Mouse (Mus musculus) A20 (cell line): Measurements from ENCODE around the gene Kcng3.

Experiments
- DNase-seq: peaks from one replicate; pipeline ENCODE4 v3.0.0-alpha.2; 2011; ENCODE audit warnings: low read depth, low spot score

The Kcng3 gene

GRCm38 (mm10) chr17:83631783-83632652 lies at the start of gene Kcng3:
Kcng3 (minus strand) TSS chr17:83631895.
- no peak for DNase-seq

DNA sequence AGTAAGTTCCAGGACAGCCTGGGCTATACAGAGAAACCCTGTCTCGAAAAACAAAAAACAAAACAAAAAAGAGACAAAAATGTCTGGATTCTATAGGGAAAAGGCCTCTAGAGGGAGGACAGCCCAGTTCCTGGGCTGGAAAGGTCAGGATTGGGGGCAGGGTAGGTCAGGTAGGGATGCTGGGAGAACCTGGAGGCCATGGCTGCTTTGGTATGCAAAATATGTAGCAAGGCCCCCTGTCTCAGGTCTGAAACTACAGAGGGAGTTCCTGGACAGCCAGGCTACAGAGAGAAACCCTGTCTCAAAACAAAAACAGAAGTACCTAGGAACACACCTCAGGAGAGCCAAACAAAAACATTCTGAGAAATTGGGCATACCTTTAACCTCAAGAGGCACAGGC lies 45.7 kb upstream of the Kcng3 start:
- peak; percentile 39 for DNase-seq

GRCm38 (mm10) chr17:83672685-83673084 lies 41.0 kb upstream of the Kcng3 start:
- DNase-seq = no peak

DNA sequence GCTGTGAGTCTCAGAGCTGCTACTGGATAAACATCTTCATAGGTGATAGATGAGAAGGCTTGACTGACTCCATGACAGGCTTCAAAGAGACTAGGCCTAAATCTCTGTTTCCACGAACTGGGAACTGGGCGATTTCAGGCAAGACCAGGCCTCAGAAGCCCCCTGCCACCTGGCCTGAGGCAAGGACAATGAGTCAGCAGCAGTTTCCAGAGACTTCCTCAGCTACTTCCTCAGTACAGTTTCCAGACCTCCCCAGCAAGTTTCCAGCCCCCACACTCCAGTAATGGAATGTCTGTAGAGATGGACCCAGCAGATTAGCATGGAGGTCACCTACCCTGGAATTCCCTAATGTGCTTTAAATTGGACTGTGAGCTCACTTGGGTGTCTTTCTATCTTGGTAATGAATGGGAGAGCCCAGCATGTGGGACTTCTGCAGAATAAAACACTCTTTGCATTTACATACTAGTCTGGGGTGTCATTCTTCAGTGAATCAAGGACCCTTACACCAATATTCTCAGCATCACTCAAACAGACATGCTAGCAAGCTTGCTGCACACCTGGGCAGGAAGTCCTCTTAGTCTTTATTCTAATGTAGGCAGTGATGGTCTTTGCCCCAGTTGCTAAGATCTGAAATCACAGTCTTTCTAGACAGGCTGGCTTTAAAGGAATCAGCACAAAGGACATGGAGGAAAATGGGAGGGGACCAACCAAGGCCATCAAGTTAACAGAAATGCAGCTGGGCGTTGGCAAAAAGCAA lies 36.4 kb upstream of the Kcng3 start:
- peak; percentile 45 for DNase-seq

- peak; percentile 89 for DNase-seq
Observed at GRCm38 (mm10) chr17:83666597-83667287, 35.0 kb upstream of the Kcng3 start.

DNA sequence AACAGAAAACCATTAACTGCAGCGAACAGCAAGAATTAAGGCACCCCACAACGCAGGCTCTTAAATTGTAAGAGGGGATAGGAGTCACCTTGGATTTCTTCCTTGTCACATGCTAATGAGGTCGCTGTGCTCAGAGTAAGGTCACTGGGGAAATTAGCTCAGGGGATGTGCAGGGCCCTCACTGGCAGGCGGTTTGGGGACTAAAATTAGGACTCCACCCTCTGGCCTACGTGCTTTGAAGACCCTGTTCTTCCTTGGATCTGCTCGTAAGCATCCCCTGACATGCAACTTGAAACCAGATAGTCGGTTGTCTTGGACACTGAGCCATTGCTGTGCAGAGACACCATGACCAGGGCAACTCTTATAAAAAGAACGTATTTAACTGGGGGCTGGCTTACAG lies 33.1 kb upstream of the Kcng3 start:
- DNase-seq = no peak

- no peak for DNase-seq
Observed at GRCm38 (mm10) chr17:83658943-83659342, 27.2 kb upstream of the Kcng3 start.

DNA sequence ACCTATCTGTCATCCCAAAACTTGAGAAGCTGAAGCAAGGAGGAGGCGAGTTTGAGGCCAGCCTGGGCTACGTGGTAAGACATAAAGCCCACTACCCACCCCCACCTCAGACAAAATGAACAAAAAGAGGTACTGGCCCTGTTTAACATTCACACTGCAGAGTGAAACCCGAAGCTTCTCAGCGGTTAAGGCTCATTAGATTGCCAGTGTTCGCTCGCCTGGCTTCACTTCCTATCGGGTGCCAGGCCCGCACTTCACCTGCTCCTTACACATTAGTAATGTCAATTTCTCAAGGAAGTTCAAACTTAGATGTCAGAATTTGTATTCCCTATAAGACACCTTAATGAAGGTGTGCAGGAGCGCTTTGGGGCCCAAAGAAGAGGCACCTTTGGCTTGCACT lies 25.7 kb upstream of the Kcng3 start:
- DNase-seq = peak; percentile 73

GRCm38 (mm10) chr17:83655732-83656131 lies 24.0 kb upstream of the Kcng3 start:
- DNase-seq = no peak

GRCm38 (mm10) chr17:83654651-83655136 lies 23.0 kb upstream of the Kcng3 start:
- DNase-seq = no peak

GRCm38 (mm10) chr17:83653635-83654034 lies 21.9 kb upstream of the Kcng3 start:
- DNase-seq = no peak

- DNase-seq = no peak
Observed at GRCm38 (mm10) chr17:83650932-83651682, 19.4 kb upstream of the Kcng3 start.

GRCm38 (mm10) chr17:83649986-83650385 lies 18.3 kb upstream of the Kcng3 start:
- peak; percentile 40 for DNase-seq

- no peak for DNase-seq
Observed at GRCm38 (mm10) chr17:83647413-83647812, 15.7 kb upstream of the Kcng3 start.

DNA sequence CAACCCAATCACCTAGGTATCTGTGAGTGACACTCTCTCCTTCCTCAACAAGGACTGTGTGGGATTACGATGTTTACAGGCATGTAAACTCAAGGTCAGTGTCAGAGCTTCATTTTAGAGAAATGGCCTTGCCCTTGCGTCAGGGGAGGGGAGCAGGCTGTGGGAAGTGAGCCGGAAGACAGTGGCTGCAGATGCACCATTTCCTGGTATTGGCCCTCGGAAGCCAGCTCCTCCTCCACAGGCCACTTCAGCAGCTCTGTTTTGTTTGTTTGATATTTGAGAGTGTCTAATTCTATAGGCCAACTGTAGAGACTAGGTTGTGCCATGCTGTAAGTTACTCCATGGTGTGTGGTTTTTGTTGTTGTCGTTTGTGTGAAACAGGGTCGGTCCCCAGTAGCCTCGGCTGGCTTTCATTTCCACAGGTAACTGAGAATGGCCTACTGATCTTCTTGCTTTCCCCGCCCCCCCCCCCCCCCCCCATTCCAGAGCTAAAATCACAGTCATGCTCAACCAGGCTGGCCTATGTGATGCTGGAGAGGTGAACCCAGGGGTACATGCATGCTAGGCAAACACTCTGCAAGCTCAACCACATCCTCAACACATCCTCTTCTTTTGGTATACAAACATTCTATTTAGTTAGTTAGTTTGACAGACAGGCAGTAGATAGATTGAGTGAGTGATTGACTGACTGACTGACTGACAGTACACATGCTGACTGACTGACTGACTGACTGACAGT lies 14.9 kb upstream of the Kcng3 start:
- DNase-seq = no peak

DNA sequence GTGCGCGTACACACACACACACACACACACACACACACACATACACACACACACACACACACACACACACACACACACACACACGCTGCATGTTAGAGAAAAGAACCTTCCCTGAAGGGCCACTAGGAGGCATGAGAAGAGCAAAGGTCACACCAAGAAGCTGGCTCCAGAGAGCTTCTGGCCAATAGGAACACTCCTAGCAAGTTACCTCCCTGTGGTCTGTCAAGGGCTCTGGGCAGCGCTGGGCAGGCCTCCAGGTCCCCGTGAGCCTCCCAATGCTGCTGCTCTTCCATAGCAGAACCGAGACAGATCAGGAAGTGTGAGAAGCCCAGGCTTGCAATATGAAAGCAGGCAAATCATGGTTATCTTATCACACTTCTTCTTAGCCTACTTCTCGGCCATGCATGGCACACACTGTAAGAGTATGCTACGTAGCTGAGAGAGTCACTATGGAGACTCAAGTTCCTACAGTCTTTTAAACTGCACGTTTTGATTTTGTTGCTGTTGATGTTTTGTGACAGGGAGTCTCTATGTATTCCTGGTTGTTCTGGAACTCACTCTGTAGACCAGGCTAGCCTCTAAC lies 13.6 kb upstream of the Kcng3 start:
- peak; percentile 88 for DNase-seq

GRCm38 (mm10) chr17:83637393-83637792 lies 5.7 kb upstream of the Kcng3 start:
- DNase-seq = peak; percentile 66

DNA sequence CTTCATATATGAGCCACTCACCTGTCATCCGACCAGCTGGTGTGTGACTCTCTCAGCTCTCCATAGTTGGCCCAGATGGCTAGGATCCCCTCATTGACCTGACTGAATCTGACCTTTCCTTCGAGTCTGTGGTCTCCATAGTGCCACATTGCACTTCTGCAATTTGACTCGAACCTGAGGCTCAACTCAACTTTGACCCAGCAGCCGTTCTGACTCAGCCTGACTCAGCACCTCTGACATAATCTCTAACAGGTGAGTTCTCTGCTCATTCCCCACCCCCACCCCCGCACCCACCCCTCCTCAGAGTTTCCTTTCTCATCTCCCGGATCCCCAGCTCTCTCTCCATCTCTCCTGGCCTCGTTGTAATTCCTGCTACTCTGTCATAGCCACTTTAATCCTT lies 4.7 kb upstream of the Kcng3 start:
- no peak for DNase-seq

GRCm38 (mm10) chr17:83632653-83633570 lies 1.2 kb upstream of the Kcng3 start:
- DNase-seq = peak; percentile 63
